Mouse (Mus musculus) retina, adult 2 months (tissue): Measurements from ENCODE around the gene Npw.

Experiments
- DNase-seq: peaks from one replicate; pipeline ENCODE4 v3.0.0-alpha.2; 2012; ENCODE audit warnings: low read depth, low spot score

Gene Npw

GRCm38 (mm10) chr17:24658017-24658758 is at the start of gene Npw:
TSS of gene Npw (minus strand) at chr17:24658457.
- DNase-seq: no peak

- no peak for DNase-seq
Observed at GRCm38 (mm10) chr17:24707801-24708425, 49.7 kb upstream of the Npw start.

GRCm38 (mm10) chr17:24706982-24707800 is 48.9 kb upstream of the Npw start, which contains the start of gene Tbl3:
TSS of gene Tbl3 (minus strand) at chr17:24707660.
- peak; percentile 87 for DNase-seq

- no peak for DNase-seq
Observed at GRCm38 (mm10) chr17:24705821-24706220, 47.6 kb upstream of the Npw start.

- DNase-seq: no peak
Observed at GRCm38 (mm10) chr17:24701251-24701650, 43.0 kb upstream of the Npw start.

- DNase-seq: no peak
Observed at GRCm38 (mm10) chr17:24699473-24699872, 41.2 kb upstream of the Npw start.

GRCm38 (mm10) chr17:24698715-24699114 is 40.5 kb upstream of the Npw start:
- DNase-seq: no peak

GRCm38 (mm10) chr17:24697985-24698384 is 39.7 kb upstream of the Npw start:
- no peak for DNase-seq

- DNase-seq: peak; percentile 65
Observed at GRCm38 (mm10) chr17:24696011-24696697, 37.9 kb upstream of the Npw start, which contains the start of the genes Gfer and Noxo1. TSS of gene Gfer (minus strand) at chr17:24696156. TSS of gene Noxo1 (plus strand) at chr17:24696234.

GRCm38 (mm10) chr17:24695326-24696010 is 37.2 kb upstream of the Npw start:
- no peak for DNase-seq

GRCm38 (mm10) chr17:24692385-24692784 is 34.1 kb upstream of the Npw start:
- no peak for DNase-seq

- DNase-seq: no peak
Observed at GRCm38 (mm10) chr17:24689251-24690081, 31.2 kb upstream of the Npw start, which contains the start of gene Syngr3. TSS of gene Syngr3 (minus strand) at chr17:24689955.

- DNase-seq: no peak
Observed at GRCm38 (mm10) chr17:24687599-24687998, 29.3 kb upstream of the Npw start.

GRCm38 (mm10) chr17:24687146-24687595 is 28.9 kb upstream of the Npw start:
- no peak for DNase-seq

GRCm38 (mm10) chr17:24686514-24686913 is 28.3 kb upstream of the Npw start:
- DNase-seq: no peak

- no peak for DNase-seq
Observed at GRCm38 (mm10) chr17:24677500-24678080, 19.3 kb upstream of the Npw start.

- DNase-seq: no peak
Observed at GRCm38 (mm10) chr17:24676877-24677276, 18.6 kb upstream of the Npw start.

- no peak for DNase-seq
Observed at GRCm38 (mm10) chr17:24676187-24676586, 17.9 kb upstream of the Npw start.

GRCm38 (mm10) chr17:24674277-24674676 is 16.0 kb upstream of the Npw start:
- no peak for DNase-seq

GRCm38 (mm10) chr17:24672141-24672540 is 13.9 kb upstream of the Npw start:
- DNase-seq: no peak
